Mouse (Mus musculus) stomach, embryonic 14.5 days (tissue): ENCODE data around the gene Tsc22d1. TPM values are rescaled to one million over a fixed set of nuclear protein-coding genes. Genes with fewer than 3 reads are reported as not detected.

Experiments
- ATAC-seq: fragments of 200-750 bp; cut with Nextera tagmentation; 2 replicates; pipeline ENCODE4 v1.8.0; 2017; ENCODE audit warnings: low read depth, moderate TSS enrichment; ENCODE audit not compliant: insufficient number of reproducible peaks, insufficient read depth, low FRiP score
- H3K27ac ChIP-seq: fragments of 300-500 bp; sonication (generic); 2 replicates; pipeline ENCODE4 v1.5.1; 2014; ENCODE audit warnings: mild to moderate bottlenecking, low read length, moderate library complexity, mixed read lengths
- H3K27me3 ChIP-seq: fragments of 300-500 bp; sonication (generic); 2 replicates; pipeline ENCODE4 v1.6.1; 2014; ENCODE audit warnings: low read length, control low read depth, mixed read lengths; ENCODE audit not compliant: control insufficient read depth, insufficient read depth
- H3K36me3 ChIP-seq: fragments of 300-500 bp; sonication (generic); 2 replicates; pipeline ENCODE4 v1.6.1; 2014; ENCODE audit warnings: mild to moderate bottlenecking, control low read depth, low read length, moderate library complexity, mixed read lengths; ENCODE audit not compliant: control insufficient read depth, insufficient read depth
- H3K4me1 ChIP-seq: fragments of 300-500 bp; sonication (generic); 2 replicates; pipeline ENCODE4 v1.6.1; 2014; ENCODE audit warnings: low read length, control low read depth, mixed read lengths; ENCODE audit not compliant: control insufficient read depth, insufficient read depth
- H3K4me2 ChIP-seq: fragments of 300-500 bp; sonication (generic); replicated peaks from 2 replicates; pipeline ENCODE4 v1.6.1; 2014; ENCODE audit warnings: low read depth, low read length, control low read depth
- H3K4me3 ChIP-seq: fragments of 300-500 bp; sonication (generic); 2 replicates; pipeline ENCODE4 v1.5.1; 2014; ENCODE audit warnings: low read depth, low read length, control low read depth
- H3K9ac ChIP-seq: fragments of 300-500 bp; sonication (generic); replicated peaks from 2 replicates; pipeline ENCODE4 v1.6.1; 2014; ENCODE audit warnings: low read depth, mild to moderate bottlenecking, control low read depth, low read length, moderate library complexity, mixed read lengths
- H3K9me3 ChIP-seq: fragments of 300-500 bp; sonication (generic); 2 replicates; pipeline ENCODE4 v1.6.1; 2016; ENCODE audit warnings: low read depth, low read length, control low read depth; ENCODE audit not compliant: control insufficient read depth
- WGBS: fragments of 180-500 bp; shearing (Covaris S2); extraction: QIAGEN DNeasy Blood & Tissue Kit; methylation state at CpG from one replicate; pipeline ENCODE4 v1.1.7; 2014; 5-methylcytosine and 5-hydroxymethylcytosine counted together
- polyA plus RNA-seq: library from polyadenylated mRNA; unstranded; fragments of >200 nt; fragmentation: Nextera tagmentation; extraction: Ambion mirVana; gene quantifications from 2 replicates; pipeline ENCODE4 v1.2.1, GENCODE M21; 2014

Gene Tsc22d1
- polyA plus RNA-seq, 1 experiment from 2014 or later, result 656 TPM

DNA sequence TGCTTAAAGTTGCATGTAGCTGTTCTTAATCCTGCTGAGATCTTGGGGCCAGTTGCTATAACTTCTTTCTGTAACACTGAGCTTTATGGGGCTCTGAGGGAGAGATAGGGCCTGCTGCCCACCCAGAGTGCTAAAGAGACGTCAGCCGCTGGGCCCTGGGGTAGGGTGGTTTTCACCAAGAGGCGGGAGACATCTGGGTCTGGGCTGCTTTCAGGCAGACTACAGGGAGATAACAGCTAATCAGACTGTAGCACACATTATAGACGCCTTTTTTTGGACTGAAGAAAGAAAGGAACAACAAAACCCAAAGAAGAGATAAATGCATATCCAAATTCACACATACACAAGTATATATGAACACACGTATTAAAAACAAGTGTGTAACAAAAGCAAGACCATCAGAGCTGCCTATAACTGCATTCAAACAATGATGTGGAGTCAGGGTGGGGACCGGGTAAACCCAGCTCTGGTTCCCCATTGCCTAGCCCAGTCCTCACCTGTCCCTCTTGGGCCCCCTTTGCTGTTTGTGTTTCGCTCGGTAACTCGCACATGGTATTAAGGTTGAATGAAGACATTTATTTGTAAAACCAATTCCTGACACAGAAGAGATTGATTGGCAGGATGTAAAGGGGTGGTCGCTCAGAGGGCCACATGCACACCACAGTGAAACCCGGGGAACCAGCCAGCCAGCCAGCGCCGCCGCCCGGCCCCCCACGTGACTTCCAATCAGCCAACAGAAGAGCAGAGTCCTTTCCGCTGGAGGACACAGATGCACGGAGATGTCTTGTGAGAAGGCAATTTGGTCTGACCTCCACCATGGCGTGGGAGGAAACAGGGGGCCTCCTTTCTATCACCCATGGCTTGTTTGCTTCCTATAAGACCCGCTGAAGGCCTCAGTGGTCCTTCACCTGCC lies 117.8 kb downstream of the Tsc22d1 start:
- Histone ChIP-seq H3K36me3 (no peaks in the 10 kb centered on the region), H3K27me3 (no peaks in the 10 kb centered on the region), H3K9ac (no peak overlapping the region), H3K4me1 (peaks cover 30% of the 10 kb centered on the region), H3K4me3 (no peak overlapping the region), H3K4me2 (peak overlapping the region; percentile 29), H3K27ac (peak overlapping the region; percentile 66; the same call in 1 of the 2 replicates), H3K9me3 (no peaks in the 10 kb centered on the region)
- WGBS, result 39% methylated on average over 20 of the region's 20 CpGs
- ATAC-seq, result peak; percentile 74; the same call in 1 of the 2 replicates

GRCm38 (mm10) chr14:76533170-76533815 lies 118.5 kb downstream of the Tsc22d1 start:
- WGBS, result 10% methylated on average over 10 of the region's 10 CpGs
- H3K27ac ChIP-seq, result peak overlapping the region; percentile 66; the same call in 1 of the 2 replicates
- no peak overlapping the region for H3K4me3 ChIP-seq
- H3K27me3 ChIP-seq, result no peaks in the 10 kb centered on the region
- peak; percentile 26; the same call in 1 of the 2 replicates for ATAC-seq
- no peak overlapping the region for H3K9ac ChIP-seq
- H3K4me1 ChIP-seq, result peaks cover 24% of the 10 kb centered on the region
- H3K4me2 ChIP-seq, result peak overlapping the region; percentile 29
- H3K9me3 ChIP-seq, result no peaks in the 10 kb centered on the region
- H3K36me3 ChIP-seq, result no peaks in the 10 kb centered on the region

DNA sequence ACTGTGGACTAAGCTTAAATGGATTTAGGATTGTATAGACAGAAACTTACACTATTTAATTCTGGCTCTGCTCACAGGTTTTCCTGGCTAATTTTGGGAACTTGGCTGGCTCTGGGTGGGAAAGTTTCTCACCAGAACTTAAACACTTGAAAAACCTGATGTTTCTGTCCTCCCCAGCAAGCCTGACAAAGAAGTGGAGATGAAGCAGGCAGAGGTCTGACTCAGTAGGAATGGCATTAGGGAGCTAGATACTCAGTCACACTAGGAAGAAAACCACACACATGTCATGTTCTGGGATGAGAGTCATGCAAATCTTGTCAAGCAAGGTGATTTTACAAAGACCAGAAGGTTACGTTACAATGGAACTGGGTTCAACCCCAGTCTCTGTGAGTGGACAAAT lies 120.3 kb downstream of the Tsc22d1 start:
- H3K36me3 ChIP-seq, result no peaks in the 10 kb centered on the region
- peaks cover 17% of the 10 kb centered on the region for H3K4me1 ChIP-seq
- 71% methylated on average over 1 of the region's 1 CpGs for WGBS
- no peak overlapping the region; the same call in 1 of the 2 replicates for H3K27ac ChIP-seq
- no peak overlapping the region for H3K4me3 ChIP-seq
- ATAC-seq, result no peak
- no peaks in the 10 kb centered on the region for H3K27me3 ChIP-seq
- H3K9me3 ChIP-seq, result no peaks in the 10 kb centered on the region
- no peak overlapping the region for H3K4me2 ChIP-seq
- no peak overlapping the region for H3K9ac ChIP-seq

DNA sequence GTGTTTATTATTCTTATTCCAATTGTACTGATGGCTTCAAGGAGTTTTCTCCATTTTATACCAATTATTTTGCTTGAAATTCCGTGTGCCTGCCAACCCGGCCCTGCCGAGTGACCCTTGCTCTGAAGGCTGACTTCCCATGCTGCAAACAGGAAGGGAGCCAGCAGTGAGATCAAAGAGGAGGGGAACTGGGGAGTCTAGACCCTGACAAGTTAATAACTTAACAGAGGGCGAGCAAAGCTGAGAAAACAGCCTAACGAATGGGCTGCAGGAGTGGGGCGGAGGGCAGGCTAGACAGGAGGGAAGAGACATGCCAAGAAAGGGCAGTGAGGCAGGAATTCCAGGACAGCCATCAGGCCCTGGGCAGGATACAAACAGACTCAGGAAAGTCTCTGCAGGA lies 122.2 kb downstream of the Tsc22d1 start:
- H3K4me1 ChIP-seq, result peaks cover 23% of the 10 kb centered on the region
- H3K4me3 ChIP-seq, result no peak overlapping the region
- H3K36me3 ChIP-seq, result no peaks in the 10 kb centered on the region
- H3K27ac ChIP-seq, result no peak overlapping the region
- 19% methylated on average over 6 of the region's 6 CpGs for WGBS
- no peak overlapping the region for H3K4me2 ChIP-seq
- no peaks in the 10 kb centered on the region for H3K9me3 ChIP-seq
- no peak for ATAC-seq
- H3K9ac ChIP-seq, result no peak overlapping the region
- no peaks in the 10 kb centered on the region for H3K27me3 ChIP-seq

GRCm38 (mm10) chr14:76540005-76540670 lies 125.4 kb downstream of the Tsc22d1 start:
- peaks cover 10% of the 10 kb centered on the region; the same call in 1 of the 2 replicates for H3K4me1 ChIP-seq
- no peak overlapping the region for H3K27ac ChIP-seq
- 94% methylated on average over 5 of the region's 5 CpGs for WGBS
- no peak overlapping the region for H3K4me2 ChIP-seq
- H3K27me3 ChIP-seq, result no peaks in the 10 kb centered on the region
- H3K9me3 ChIP-seq, result no peaks in the 10 kb centered on the region
- no peaks in the 10 kb centered on the region for H3K36me3 ChIP-seq
- H3K4me3 ChIP-seq, result no peak overlapping the region
- no peak for ATAC-seq
- no peak overlapping the region for H3K9ac ChIP-seq

DNA sequence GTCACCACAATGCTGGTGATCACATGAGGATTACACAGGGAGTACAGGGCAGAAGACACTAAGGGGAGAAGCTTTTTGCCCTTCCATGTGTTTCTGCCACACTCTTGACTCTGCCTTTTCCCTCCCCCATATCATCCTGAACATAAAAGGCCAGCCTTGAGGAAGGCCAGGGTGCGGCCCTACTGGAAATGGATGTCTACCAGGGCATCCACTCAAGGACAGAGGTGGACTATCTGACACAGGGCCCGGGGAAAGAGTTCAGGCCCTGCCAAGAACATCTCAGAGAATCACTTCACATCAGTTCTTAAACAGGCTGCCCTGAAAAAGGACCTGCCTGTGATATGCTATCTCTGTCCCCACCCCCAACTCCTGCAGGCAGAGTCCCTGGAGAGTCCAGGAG lies 126.6 kb downstream of the Tsc22d1 start:
- H3K36me3 ChIP-seq, result no peaks in the 10 kb centered on the region
- WGBS, result 59% methylated on average over 2 of the region's 2 CpGs
- H3K27ac ChIP-seq, result no peak overlapping the region
- H3K4me1 ChIP-seq, result peaks cover 10% of the 10 kb centered on the region; the same call in 1 of the 2 replicates
- H3K4me3 ChIP-seq, result no peak overlapping the region
- no peaks in the 10 kb centered on the region for H3K27me3 ChIP-seq
- ATAC-seq, result no peak
- no peak overlapping the region for H3K9ac ChIP-seq
- H3K9me3 ChIP-seq, result no peaks in the 10 kb centered on the region
- H3K4me2 ChIP-seq, result no peak overlapping the region

DNA sequence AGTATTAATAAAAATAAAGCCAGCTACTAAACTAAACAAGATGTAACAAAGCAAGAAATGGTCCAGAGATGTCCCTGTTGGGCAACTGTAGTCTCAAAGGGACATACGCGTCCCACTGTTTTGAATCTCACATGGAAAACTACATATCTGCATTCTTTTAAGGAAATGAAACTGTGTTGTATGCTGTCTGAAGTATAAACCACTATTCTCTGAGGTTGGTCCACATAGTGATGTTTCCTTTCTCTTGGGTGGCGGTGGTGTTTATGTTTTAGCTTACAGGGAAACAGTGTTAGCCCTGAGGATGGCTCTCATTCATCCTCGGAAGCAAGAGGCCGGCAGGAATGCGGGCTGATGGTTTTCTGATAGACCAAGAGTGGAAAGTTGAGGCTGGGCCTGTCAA lies 129.4 kb downstream of the Tsc22d1 start:
- H3K9me3 ChIP-seq, result no peaks in the 10 kb centered on the region
- no peaks in the 10 kb centered on the region for H3K27me3 ChIP-seq
- peaks cover 6% of the 10 kb centered on the region; the same call in 1 of the 2 replicates for H3K4me1 ChIP-seq
- no peak overlapping the region for H3K4me2 ChIP-seq
- no peak for ATAC-seq
- H3K4me3 ChIP-seq, result no peak overlapping the region
- WGBS, result 65% methylated on average over 6 of the region's 6 CpGs
- no peak overlapping the region for H3K27ac ChIP-seq
- no peak overlapping the region for H3K9ac ChIP-seq
- no peaks in the 10 kb centered on the region for H3K36me3 ChIP-seq
